Mouse (Mus musculus) myocyte (in vitro differentiated cells): ENCODE results near the gene St3gal4. TPM values are rescaled to one million over a fixed set of nuclear protein-coding genes. Genes with fewer than 3 reads are reported as not detected.
A peak's percentile ranks its signal among the peaks of the same experiment; 100 is the strongest.

Experiments used
- H3K27me3 ChIP-seq: one replicate; pipeline ENCODE4 v1.6.1; 2011; ENCODE audit not compliant: control insufficient read depth, insufficient read depth, insufficient read length
- H3K36me3 ChIP-seq: one replicate; pipeline ENCODE4 v1.6.1; 2011; ENCODE audit not compliant: control insufficient read depth, insufficient read depth
- H3K4me2 ChIP-seq: one replicate; pipeline ENCODE4 v1.6.1; 2011; ENCODE audit warnings: low read depth, control low read depth
- H3K4me3 ChIP-seq: one replicate; pipeline ENCODE4 v1.5.1; 2011; ENCODE audit warnings: mild to moderate bottlenecking, control low read depth, moderate library complexity
- H3K79me2 ChIP-seq: one replicate; pipeline ENCODE4 v1.6.1; 2011; ENCODE audit not compliant: control insufficient read depth, insufficient read depth
- H3ac ChIP-seq: one replicate; pipeline ENCODE4 v1.6.1; 2011; ENCODE audit not compliant: control insufficient read depth, insufficient read length
- CEBPB ChIP-seq: IDR thresholded peaks from 2 replicates; pipeline ENCODE4 v1.6.1; 2011; ENCODE audit warnings: mild to moderate bottlenecking, moderate library complexity; ENCODE audit not compliant: poor library complexity, insufficient read depth, severe bottlenecking
- E2F4 ChIP-seq: IDR thresholded peaks from one replicate; pipeline ENCODE4 v1.6.1; 2011; ENCODE audit warnings: mild to moderate bottlenecking, control low read depth, moderate library complexity; ENCODE audit not compliant: insufficient read depth
- MAX ChIP-seq: IDR thresholded peaks from one replicate; pipeline ENCODE4 v1.6.1; 2011; ENCODE audit warnings: low read depth, mild to moderate bottlenecking, control low read depth
- MYOD1 ChIP-seq, 3 experiments: IDR thresholded peaks; one replicate each; pipeline ENCODE4 v1.6.1; 2011; ENCODE audit warnings: control low read depth in 2 of 3, low read depth in 2 of 3, mild to moderate bottlenecking in 2 of 3, moderate library complexity in 1 of 3; ENCODE audit not compliant: insufficient read length in 2 of 3, control insufficient read depth in 1 of 3
- MYOG ChIP-seq, 3 experiments: IDR thresholded peaks; one replicate each; pipeline ENCODE4 v1.6.1; 2011; ENCODE audit warnings: control low read depth in 2 of 3, low read depth in 2 of 3, mild to moderate bottlenecking in 2 of 3; ENCODE audit not compliant: insufficient read length in 2 of 3, control insufficient read depth in 1 of 3, insufficient read depth in 1 of 3
- POLR2A ChIP-seq: IDR thresholded peaks from one replicate; pipeline ENCODE4 v1.6.1; 2011; ENCODE audit warnings: low read depth, mild to moderate bottlenecking, control low read depth, moderate library complexity; ENCODE audit not compliant: insufficient read length
- POLR2AphosphoS2 ChIP-seq: IDR thresholded peaks from one replicate; pipeline ENCODE4 v1.6.1; 2011; ENCODE audit warnings: low read depth, control low read depth; ENCODE audit not compliant: insufficient read length
- REST ChIP-seq: IDR thresholded peaks from one replicate; pipeline ENCODE4 v1.6.1; 2011; ENCODE audit warnings: mild to moderate bottlenecking, control low read depth, moderate library complexity; ENCODE audit not compliant: insufficient read depth, insufficient read length
- SRF ChIP-seq: IDR thresholded peaks from one replicate; pipeline ENCODE4 v1.6.1; 2011; ENCODE audit warnings: low read depth; ENCODE audit not compliant: control insufficient read depth, insufficient read length
- TCF12 ChIP-seq: IDR thresholded peaks from one replicate; pipeline ENCODE4 v1.6.1; 2011; ENCODE audit warnings: mild to moderate bottlenecking, control low read depth; ENCODE audit not compliant: poor library complexity, insufficient read depth, severe bottlenecking
- TCF3 ChIP-seq: IDR thresholded peaks from one replicate; pipeline ENCODE4 v1.6.1; 2011; ENCODE audit warnings: low read depth, control low read depth; ENCODE audit not compliant: insufficient read length
- USF1 ChIP-seq: IDR thresholded peaks from one replicate; pipeline ENCODE4 v1.6.1; 2011; ENCODE audit warnings: low read depth, mild to moderate bottlenecking, control low read depth, moderate library complexity
- polyA plus RNA-seq: library from polyadenylated mRNA; unstranded; fragments of >200 nt; fragmentation: generic; extraction: Trizol; gene quantifications from one replicate; pipeline ENCODE4 v1.2.1, GENCODE M21; 2012; ENCODE audit warnings: missing spikeins

The St3gal4 gene
- polyA plus RNA-seq, 1 experiment, result 24.0 TPM

- Histone ChIP-seq H3K4me3 (no peak overlapping the region), H3K36me3 (no peaks in the 10 kb centered on the region), H3K79me2 (no peaks in the 10 kb centered on the region), H3K4me2 (no peak overlapping the region), H3K27me3 (no peaks in the 10 kb centered on the region), H3ac (no peak overlapping the region)
- TF ChIP-seq MAX (no peak), TCF12 (no peak)
Measured at GRCm38 (mm10) chr9:35026897-35027311, 92.2 kb downstream of the St3gal4 start.

DNA sequence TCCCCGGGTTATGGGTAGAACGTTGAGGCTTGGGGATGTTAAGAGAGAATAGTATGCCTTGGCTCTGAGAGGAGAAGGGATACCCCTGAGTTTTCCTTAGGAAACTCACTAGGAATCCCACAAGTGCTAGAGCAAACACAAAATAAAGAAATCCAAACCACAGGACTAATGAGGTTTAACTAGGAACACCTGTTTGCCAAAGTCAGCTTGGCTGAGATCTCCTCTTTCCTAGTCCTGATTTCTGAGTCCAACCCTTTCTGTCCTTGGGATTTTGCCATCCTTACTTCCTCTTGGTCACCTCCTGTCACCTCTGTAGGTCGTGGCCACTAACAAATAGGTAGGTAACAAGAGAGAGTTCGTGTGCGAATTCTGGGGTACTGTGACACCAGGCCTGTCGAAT lies 92.8 kb downstream of the St3gal4 start:
- no peaks in the 10 kb centered on the region for H3K79me2 ChIP-seq
- H3K4me3 ChIP-seq, result no peak overlapping the region
- H3K36me3 ChIP-seq, result no peaks in the 10 kb centered on the region
- no peak for TF ChIP-seq MYOG (IDR thresholded peaks at IDR 0.05; ENCODE audit: control insufficient read depth in 1 of 3, insufficient read depth in 1 of 3, insufficient read length in 2 of 3, low read depth in 2 of 3)
- TF ChIP-seq TCF3, result no peak
- peak in 1 of 3 experiments; percentile 29 for TF ChIP-seq MYOD1 (IDR thresholded peaks at IDR 0.05; ENCODE audit: control insufficient read depth in 1 of 3, insufficient read length in 2 of 3, low read depth in 2 of 3)
- no peak for TF ChIP-seq TCF12
- TF ChIP-seq MAX, result no peak
- TF ChIP-seq CEBPB, result no peak
- H3K4me2 ChIP-seq, result peak overlapping the region; percentile 31
- H3K27me3 ChIP-seq, result no peaks in the 10 kb centered on the region
- no peak overlapping the region for H3ac ChIP-seq

- H3K4me3 ChIP-seq, result no peak overlapping the region
- H3K27me3 ChIP-seq, result no peaks in the 10 kb centered on the region
- no peak for TF ChIP-seq SRF
- no peak for TF ChIP-seq POLR2AphosphoS2
- no peak for TF ChIP-seq CEBPB
- TF ChIP-seq POLR2A, result no peak
- H3K79me2 ChIP-seq, result no peaks in the 10 kb centered on the region
- no peak overlapping the region for H3K4me2 ChIP-seq
- H3K36me3 ChIP-seq, result no peaks in the 10 kb centered on the region
- H3ac ChIP-seq, result no peak overlapping the region
Measured at GRCm38 (mm10) chr9:35024591-35025496, 94.2 kb downstream of the St3gal4 start.

DNA sequence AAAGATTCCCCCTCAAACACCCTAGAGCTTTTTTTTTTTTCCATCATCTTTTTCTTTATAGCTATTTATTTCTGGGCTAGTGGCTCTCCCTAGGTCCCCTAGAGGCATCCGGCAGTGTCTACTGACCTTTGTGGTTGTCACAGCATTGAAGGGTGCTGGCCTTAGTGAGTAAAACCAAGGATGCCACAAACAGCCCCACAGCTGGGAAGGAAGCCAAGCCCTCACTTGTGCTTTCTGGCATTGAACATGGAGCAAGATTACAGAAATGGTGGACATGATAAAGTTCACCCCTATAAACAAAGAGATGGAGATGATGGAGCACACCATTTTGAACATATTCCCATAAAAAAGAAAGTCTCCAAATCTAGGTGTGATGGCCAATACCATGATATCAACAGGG lies 97.3 kb downstream of the St3gal4 start:
- no peak overlapping the region for H3K4me2 ChIP-seq
- no peaks in the 10 kb centered on the region for H3K27me3 ChIP-seq
- H3ac ChIP-seq, result no peak overlapping the region
- no peaks in the 10 kb centered on the region for H3K36me3 ChIP-seq
- H3K79me2 ChIP-seq, result no peaks in the 10 kb centered on the region
- H3K4me3 ChIP-seq, result no peak overlapping the region
- TF ChIP-seq CEBPB (no peak), POLR2A (no peak), SRF (no peak), USF1 (no peak), TCF3 (no peak), TCF12 (no peak)

GRCm38 (mm10) chr9:35020015-35020653 lies 98.9 kb downstream of the St3gal4 start:
- no peak overlapping the region for H3K4me2 ChIP-seq

GRCm38 (mm10) chr9:35019372-35019771 lies 99.7 kb downstream of the St3gal4 start:
- Histone ChIP-seq H3K27me3 (no peaks in the 10 kb centered on the region), H3K4me2 (no peak overlapping the region), H3K4me3 (no peak overlapping the region), H3ac (no peak overlapping the region), H3K79me2 (no peaks in the 10 kb centered on the region), H3K36me3 (no peaks in the 10 kb centered on the region)
- TF ChIP-seq POLR2AphosphoS2 (no peak), TCF3 (no peak), MYOG (IDR thresholded peaks at IDR 0.05; ENCODE audit: control insufficient read depth in 1 of 3, insufficient read depth in 1 of 3, insufficient read length in 2 of 3, low read depth in 2 of 3) (no peak), E2F4 (no peak), MAX (no peak), POLR2A (no peak), USF1 (no peak), SRF (no peak), MYOD1 (IDR thresholded peaks at IDR 0.05; ENCODE audit: control insufficient read depth in 1 of 3, insufficient read length in 2 of 3, low read depth in 2 of 3) (no peak), CEBPB (no peak), TCF12 (no peak), REST (no peak)

More at GRCm38 (mm10) chr9:35020015-35020653, 98.9 kb downstream of the St3gal4 start:
- Histone ChIP-seq H3K27me3 (no peaks in the 10 kb centered on the region), H3ac (no peak overlapping the region), H3K36me3 (no peaks in the 10 kb centered on the region), H3K79me2 (no peaks in the 10 kb centered on the region), H3K4me3 (no peak overlapping the region)
- TF ChIP-seq POLR2AphosphoS2, result no peak
- no peak for TF ChIP-seq USF1
- TF ChIP-seq MYOG (IDR thresholded peaks at IDR 0.05; ENCODE audit: control insufficient read depth in 1 of 3, insufficient read depth in 1 of 3, insufficient read length in 2 of 3, low read depth in 2 of 3), result no peak
- TF ChIP-seq TCF3, result no peak
- TF ChIP-seq REST, result no peak
- no peak for TF ChIP-seq MAX
- TF ChIP-seq CEBPB, result no peak
- TF ChIP-seq POLR2A, result no peak
